Mouse (Mus musculus) ovary, postnatal 10 days (tissue): ENCODE measurements around the gene Gm49369.
"Not testable (repeated sequence)": the region's sequence is repeated elsewhere in the genome, so short reads cannot be mapped to it uniquely, and the experiment has no call there.

ENCODE experiments used
- DNase-seq: peaks from one replicate; pipeline ENCODE4 v3.0.0; 2022; ENCODE audit warnings: low spot score

The Gm49369 gene

GRCm38 (mm10) chr7:142382567-142382966, at the start of gene Gm49369:
Gene Gm49369 (minus strand): TSS chr7:142382667.
- DNase-seq, result no peak

GRCm38 (mm10) chr7:142431106-142431505, 48.6 kb upstream of the Gm49369 start:
- DNase-seq, result no peak

GRCm38 (mm10) chr7:142430160-142430678, 47.8 kb upstream of the Gm49369 start:
- DNase-seq, result no peak

- DNase-seq, result no peak
Measured at GRCm38 (mm10) chr7:142428213-142428612, 45.7 kb upstream of the Gm49369 start.

GRCm38 (mm10) chr7:142425641-142426213, 43.3 kb upstream of the Gm49369 start:
- DNase-seq, result no peak

GRCm38 (mm10) chr7:142421826-142422225, 39.4 kb upstream of the Gm49369 start:
- DNase-seq, result no peak

- no peak for DNase-seq
Measured at GRCm38 (mm10) chr7:142419887-142420286, 37.4 kb upstream of the Gm49369 start.

GRCm38 (mm10) chr7:142418679-142419078, 36.2 kb upstream of the Gm49369 start:
- no peak for DNase-seq

GRCm38 (mm10) chr7:142418027-142418426, 35.6 kb upstream of the Gm49369 start:
- no peak for DNase-seq

- DNase-seq, result no peak
Measured at GRCm38 (mm10) chr7:142416225-142416624, 33.8 kb upstream of the Gm49369 start.

- DNase-seq, result no peak
Measured at GRCm38 (mm10) chr7:142415314-142415713, 32.8 kb upstream of the Gm49369 start.

GRCm38 (mm10) chr7:142413285-142413684, 30.8 kb upstream of the Gm49369 start:
- DNase-seq, result no peak

- DNase-seq, result no peak
Measured at GRCm38 (mm10) chr7:142409603-142410002, 27.1 kb upstream of the Gm49369 start.

GRCm38 (mm10) chr7:142408686-142409085, 26.2 kb upstream of the Gm49369 start:
- DNase-seq, result no peak

GRCm38 (mm10) chr7:142407935-142408334, 25.5 kb upstream of the Gm49369 start:
- DNase-seq, result no peak

GRCm38 (mm10) chr7:142405134-142405533, 22.7 kb upstream of the Gm49369 start:
- DNase-seq, result not testable (repeated sequence)

- DNase-seq, result no peak
Measured at GRCm38 (mm10) chr7:142403591-142403990, 21.1 kb upstream of the Gm49369 start.

- no peak for DNase-seq
Measured at GRCm38 (mm10) chr7:142400750-142401142, 18.3 kb upstream of the Gm49369 start.

GRCm38 (mm10) chr7:142400112-142400749, 17.8 kb upstream of the Gm49369 start:
- DNase-seq, result no peak

- DNase-seq, result no peak
Measured at GRCm38 (mm10) chr7:142399250-142399649, 16.8 kb upstream of the Gm49369 start.

GRCm38 (mm10) chr7:142398052-142398451, 15.6 kb upstream of the Gm49369 start:
- DNase-seq, result no peak

GRCm38 (mm10) chr7:142396611-142397010, 14.1 kb upstream of the Gm49369 start:
- no peak for DNase-seq

GRCm38 (mm10) chr7:142395472-142395871, 13.0 kb upstream of the Gm49369 start:
- DNase-seq, result no peak
